Comparison of ENCODE assay signal across 8 mouse cellular contexts in the genomic region with DNA sequence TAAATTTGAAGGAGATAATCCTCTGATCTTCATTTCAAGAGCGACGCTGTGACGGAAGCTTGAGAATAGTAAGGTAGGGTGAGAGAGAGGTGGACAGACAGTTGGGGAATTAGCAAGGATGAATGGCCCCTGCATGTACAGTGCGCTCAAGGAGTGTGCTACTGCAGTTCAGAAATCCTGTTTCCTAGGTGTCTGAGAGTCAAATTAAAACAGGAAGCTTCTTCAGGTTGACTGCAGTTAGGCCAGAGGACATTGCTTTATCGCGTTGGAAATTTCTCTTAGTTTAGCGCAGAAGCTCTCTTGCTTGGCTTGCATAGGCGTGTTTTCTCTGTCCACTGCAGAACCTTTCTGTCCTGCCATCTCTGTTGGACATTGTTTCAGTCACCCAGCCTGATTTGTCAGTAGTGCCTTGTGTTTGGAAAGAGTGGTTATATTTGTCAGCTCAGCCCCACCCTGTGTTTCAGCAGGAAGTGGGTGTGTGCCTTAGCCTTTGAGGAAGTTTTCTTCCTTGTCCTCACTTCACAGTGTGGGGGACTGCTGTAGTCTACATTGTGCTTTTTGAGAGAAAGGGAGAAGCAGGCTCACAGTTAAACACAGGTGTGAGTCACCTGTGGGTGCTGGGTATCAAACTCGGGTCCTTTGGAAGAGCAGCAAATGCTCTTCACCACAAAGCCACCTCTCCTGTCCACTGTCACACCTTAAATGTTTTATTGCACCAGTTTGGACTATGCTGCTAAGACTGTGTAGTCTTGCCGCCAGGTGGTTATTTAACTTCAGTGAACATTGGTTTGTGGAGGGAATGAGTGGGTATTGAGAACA. TPM values are rescaled to one million over a fixed set of nuclear protein-coding genes. Genes with fewer than 3 reads are reported as not detected.
DNase-seq lines count a peak whose midpoint lies in the region; ATAC-seq and TF ChIP-seq lines count a peak whose summit lies in the region.

No protein-coding gene starts in this region.

- H3K9me3 ChIP-seq in MEL (replicated peaks; ENCODE audit: insufficient read depth, low read length): no peaks in the 10 kb centered on the region
- H3K9me3 ChIP-seq in forebrain, embryonic 13.5 days (replicated peaks): no peaks in the 10 kb centered on the region

- H3K4me1 ChIP-seq in MEL (ENCODE audit: control insufficient read depth in 1 of 2, insufficient read depth in 2 of 2, low read length in 2 of 2): peaks cover 6 to 13% of the 10 kb centered on the region in 2 experiments
- peaks cover 11% of the 10 kb centered on the region; the same call in 1 of the 2 replicates for H3K4me1 ChIP-seq in forebrain, embryonic 13.5 days

- no peak for ATAC-seq in forebrain, embryonic 13.5 days

- intact Hi-C loops in heart, postnatal 36 days (cut with DNase I): no loop called here

- no peak for TF ChIP-seq CTCF in MEL (IDR thresholded peaks at IDR 0.05 in 2 of 3, conservative IDR thresholded peaks at IDR 0.05 in 1 of 3; ENCODE audit: control insufficient read depth in 1 of 3, insufficient read depth in 1 of 3, low read depth in 2 of 3, low read length in 3 of 3, poor library complexity in 1 of 3, severe bottlenecking in 1 of 3)

- no peak for TF ChIP-seq RAD21 in MEL (IDR thresholded peaks at IDR 0.05; ENCODE audit: low read depth, low read length)

- TF ChIP-seq EP300 in MEL (IDR thresholded peaks at IDR 0.05; ENCODE audit: low read depth in 1 of 2, low read length in 2 of 2): peak; percentile 39 to 62; a peak in 2 of 4 replicates

- H3K27me3 ChIP-seq in MEL (ENCODE audit: control insufficient read depth in 1 of 2, insufficient read depth in 2 of 2, low read length in 2 of 2): no peaks in the 10 kb centered on the region
- H3K27me3 ChIP-seq in forebrain, embryonic 13.5 days: no peaks in the 10 kb centered on the region

- H3K9ac ChIP-seq in MEL (ENCODE audit: control insufficient read depth, low read depth, low read length, poor library complexity, severe bottlenecking): peak overlapping the region; percentile 27
- H3K9ac ChIP-seq in forebrain, embryonic 13.5 days: no peak overlapping the region

- H3K36me3 ChIP-seq in MEL (ENCODE audit: control insufficient read depth in 1 of 2, insufficient read depth in 2 of 2, low read length in 2 of 2): peaks cover 0 to 16% of the 10 kb centered on the region in 2 experiments; a peak in 2 of 4 replicates
- no peaks in the 10 kb centered on the region for H3K36me3 ChIP-seq in forebrain, embryonic 13.5 days (ENCODE audit: poor library complexity, severe bottlenecking)

- DNase-seq in gastrocnemius, postnatal 25 days: peak; percentile 59
- DNase-seq in gastrocnemius, postnatal 4 days (ENCODE audit: low spot score in 2 of 2): no peak
- DNase-seq in MEL (ENCODE audit: low read depth, low spot score): peak; percentile 86
- DNase-seq in heart, postnatal 36 days: peak; percentile 55 to 66
- peak; percentile 89 for DNase-seq in lung, postnatal 36 days
- DNase-seq in thymus, postnatal 36 days: peak; percentile 67 to 68
- no peak for DNase-seq in cerebellum, adult 11 months

- 89% methylated on average over 10 of the region's 10 CpGs for WGBS in forebrain, embryonic 13.5 days

- peak overlapping the region; percentile 82 for H3K27ac ChIP-seq in MEL (ENCODE audit: control insufficient read depth, low read depth, low read length)
- H3K27ac ChIP-seq in forebrain, embryonic 13.5 days: no peak overlapping the region

- peak overlapping the region; percentile 20 to 52 for H3K4me3 ChIP-seq in MEL (ENCODE audit: control insufficient read depth in 1 of 2, insufficient read depth in 1 of 2, low read depth in 2 of 2, low read length in 2 of 2)
- no peak overlapping the region for H3K4me3 ChIP-seq in forebrain, embryonic 13.5 days

- H3K4me2 ChIP-seq in forebrain, embryonic 13.5 days: no peak overlapping the region

- H3K79me2 ChIP-seq in MEL (ENCODE audit: control insufficient read depth, insufficient read depth, low read length, poor library complexity): peaks cover 34% of the 10 kb centered on the region

- TF ChIP-seq POLR2A in MEL (IDR thresholded peaks at IDR 0.05; ENCODE audit: control insufficient read depth in 1 of 2, insufficient read depth in 1 of 2, low read depth in 1 of 2, low read length in 2 of 2, poor library complexity in 1 of 2): peak in 1 of 2 experiments; percentile 47; a peak in 2 of 4 replicates

TF ChIP-seq in MEL, 35 proteins besides CTCF, POLR2A, EP300 and RAD21:
- TF ChIP-seq SIN3A (IDR thresholded peaks at IDR 0.05; ENCODE audit: low read length): peak; percentile 70
- TF ChIP-seq ELF1 (IDR thresholded peaks at IDR 0.05; ENCODE audit: low read depth, low read length): peak; percentile 81
- 0 out of 2 replicates have a peak, but pooled peaks have one; percentile 32 for TF ChIP-seq HCFC1 (IDR thresholded peaks at IDR 0.05; ENCODE audit: low read depth, low read length)
- no peak for TF ChIP-seq POLR2AphosphoS2 (IDR thresholded peaks at IDR 0.05; ENCODE audit: low read length)
- no peak for TF ChIP-seq BHLHE40 (IDR thresholded peaks at IDR 0.05; ENCODE audit: borderline replicate concordance, low read depth, low read length)
- TF ChIP-seq NELFE (IDR thresholded peaks at IDR 0.05; ENCODE audit: low read depth, low read length): no peak
- no peak for TF ChIP-seq CHD2 (IDR thresholded peaks at IDR 0.05; ENCODE audit: low read length)
- no peak for TF ChIP-seq GATA1 (IDR thresholded peaks at IDR 0.05; ENCODE audit: low read depth, low read length)
- 0 out of 2 replicates have a peak, but pooled peaks have one; percentile 9 for TF ChIP-seq MAZ (IDR thresholded peaks at IDR 0.05; ENCODE audit: low read depth, low read length)
- TF ChIP-seq TBP (IDR thresholded peaks at IDR 0.05; ENCODE audit: low read depth, low read length): peak; percentile 57
- TF ChIP-seq ZKSCAN1 (IDR thresholded peaks at IDR 0.05; ENCODE audit: low read depth, low read length): no peak
- no peak for TF ChIP-seq RCOR1 (IDR thresholded peaks at IDR 0.05; ENCODE audit: low read depth, low read length)
- no peak for TF ChIP-seq KAT2A (conservative IDR thresholded peaks at IDR 0.05; ENCODE audit: low read depth, low read length)
- peak; percentile 66; the same call in 1 of the 2 replicates for TF ChIP-seq MAX (IDR thresholded peaks at IDR 0.05; ENCODE audit: low read length)
- TF ChIP-seq JUND (IDR thresholded peaks at IDR 0.05; ENCODE audit: low read depth, low read length): no peak
- no peak for TF ChIP-seq USF2 (IDR thresholded peaks at IDR 0.05; ENCODE audit: borderline replicate concordance in 1 of 2, insufficient read depth in 1 of 2, low read depth in 1 of 2, low read length in 2 of 2)
- TF ChIP-seq MYC (IDR thresholded peaks at IDR 0.05; ENCODE audit: low read depth, low read length): 0 out of 2 replicates have a peak, but pooled peaks have one; percentile 37
- TF ChIP-seq ZMIZ1 (IDR thresholded peaks at IDR 0.05; ENCODE audit: low read depth, low read length): no peak
- TF ChIP-seq CHD1 (IDR thresholded peaks at IDR 0.05; ENCODE audit: low read depth, low read length): peak; percentile 90
- TF ChIP-seq ETS1 (IDR thresholded peaks at IDR 0.05; ENCODE audit: low read depth, low read length): peak; percentile 43; the same call in 1 of the 2 replicates
- TF ChIP-seq ZNF384 (IDR thresholded peaks at IDR 0.05; ENCODE audit: low read depth, low read length): no peak
- no peak for TF ChIP-seq E2F4 (IDR thresholded peaks at IDR 0.05; ENCODE audit: borderline replicate concordance, low read depth, low read length)
- peak; percentile 54 for TF ChIP-seq MXI1 (IDR thresholded peaks at IDR 0.05; ENCODE audit: low read depth, low read length)

RNA-seq across cellular contexts. Expression of gene Wasf2, which starts 39.1 kb away (rescaled TPM):
- 10 to 100 TPM; 33.8 to 39.7 TPM for total RNA-seq in gastrocnemius, postnatal 25 days (2021)
- total RNA-seq in gastrocnemius, postnatal 4 days (2021): 100 to 1,000 TPM; 110 TPM
- 16.4 and 18.4 TPM in 2 replicates for total RNA-seq in MEL (2012; rRNA removed)
- 10 to 100 TPM in 1 of 2 experiments, not detected in 1; 53.7 TPM for polyA plus RNA-seq in MEL (2012; ENCODE audit: insufficient read depth in 1 of 2, insufficient read length in 2 of 2, low read depth in 1 of 2, low replicate concordance in 2 of 2, missing spikeins in 1 of 2)
- total RNA-seq in heart, postnatal 36 days (2021): 10 to 100 TPM; 81.4 to 89.2 TPM
- 36.7 and 42.9 TPM in 2 replicates for polyA plus RNA-seq in forebrain, embryonic 13.5 days (2015; fragmentation: Nextera tagmentation; extraction: Ambion mirVana)

RNA-seq across cellular contexts. Expression of gene Cd164l2, which starts 42.5 kb away (rescaled TPM):
- not detected for total RNA-seq in gastrocnemius, postnatal 25 days (2021)
- under 1 TPM in 1 of 2 experiments, not detected in 1; 0.74 TPM for total RNA-seq in gastrocnemius, postnatal 4 days (2021)
- total RNA-seq in MEL (2012; rRNA removed): not detected in 2 replicates
- polyA plus RNA-seq in MEL (2012; ENCODE audit: insufficient read depth in 1 of 2, insufficient read length in 2 of 2, low read depth in 1 of 2, low replicate concordance in 2 of 2, missing spikeins in 1 of 2): not detected
- total RNA-seq in heart, postnatal 36 days (2021): under 1 TPM in 1 of 2 experiments, not detected in 1; 0.51 TPM
- polyA plus RNA-seq in forebrain, embryonic 13.5 days (2015; fragmentation: Nextera tagmentation; extraction: Ambion mirVana): 0.17 and 0.30 TPM in 2 replicates

RNA-seq across cellular contexts. Expression of gene Gpr3, which starts 42.9 kb away (rescaled TPM):
- total RNA-seq in gastrocnemius, postnatal 25 days (2021): not detected
- total RNA-seq in gastrocnemius, postnatal 4 days (2021): not detected
- 0.08 TPM in 1 of 2 replicates, not detected in the other for total RNA-seq in MEL (2012; rRNA removed)
- polyA plus RNA-seq in MEL (2012; ENCODE audit: insufficient read depth in 1 of 2, insufficient read length in 2 of 2, low read depth in 1 of 2, low replicate concordance in 2 of 2, missing spikeins in 1 of 2): under 1 TPM in 1 of 2 experiments, not detected in 1; 0.35 TPM
- total RNA-seq in heart, postnatal 36 days (2021): under 1 TPM in 1 of 2 experiments, not detected in 1; 0.16 TPM
- polyA plus RNA-seq in forebrain, embryonic 13.5 days (2015; fragmentation: Nextera tagmentation; extraction: Ambion mirVana): 0.33 and 0.57 TPM in 2 replicates

Comparison
In these comparisons a context has a peak if more than half of its experiments do, and no peak if none do; other contexts are left out.
1. DNase-seq: peak in gastrocnemius, postnatal 25 days (single experiment), MEL (single experiment), heart, postnatal 36 days (2 of 2), lung, postnatal 36 days (single experiment) and thymus, postnatal 36 days (2 of 2); none in gastrocnemius, postnatal 4 days (0 of 2) and cerebellum, adult 11 months (single experiment).